8 mouse cellular contexts compared by ENCODE assay signal in genomic region chr7:27591266-27592216, GRCm38 (mm10). TPM values are rescaled to one million over a fixed set of nuclear protein-coding genes. Genes with fewer than 3 reads are reported as not detected.
DNase-seq lines count a peak whose midpoint lies in the region; ATAC-seq and TF ChIP-seq lines count a peak whose summit lies in the region.

Gene Akt2, plus strand, starts transcription at chr7:27591552.

- peak within 1 kb of the TSS; percentile 99 for H3K27ac ChIP-seq in cortical plate, adult 2 months (ENCODE audit: insufficient read depth, low read length)

- ATAC-seq in megakaryocyte-erythroid progenitor cell, adult 5-6 weeks (replicated peaks; ENCODE audit: low FRiP score, low TSS enrichment, poor library complexity, severe bottlenecking), result peak; percentile 79

- H3K4me3 ChIP-seq in cortical plate, adult 2 months (ENCODE audit: insufficient read depth, low read length), result peak within 1 kb of the TSS; percentile 90

- intact Hi-C loops in left cerebral cortex, postnatal 10 days (cut with DNase I), result loop anchor here (5.0 kb wide), 1 partner anchor 119 kb away; the partner anchor contains the start of gene Sertad3

- DNase-seq in adipocyte (ENCODE audit: low spot score), result peak; percentile 96
- peak; percentile 82 to 92 for DNase-seq in gastrocnemius, adult 8-10 months (ENCODE audit: low spot score in 2 of 2)
- DNase-seq in hindlimb bud, embryonic 11.5 days (ENCODE audit: extremely low spot score, low read depth, low spot score), result peak; percentile 89
- DNase-seq in left cerebral cortex, postnatal 10 days (ENCODE audit: extremely low spot score in 1 of 2, low spot score in 2 of 2), result peak; percentile 96
- DNase-seq in right cerebral cortex, postnatal 25 days, result peak; percentile 93
- DNase-seq in urinary bladder, postnatal 4 days (ENCODE audit: low spot score in 2 of 2), result peak; percentile 88 to 89

- TF ChIP-seq CTCF in cortical plate, adult 2 months (IDR thresholded peaks at IDR 0.05; ENCODE audit: extremely low read depth, insufficient read depth, low read length), result no peak

- peaks cover 15% of the 10 kb centered on the region for H3K4me1 ChIP-seq in cortical plate, adult 2 months (ENCODE audit: control insufficient read depth, insufficient read depth, low read length)

- peak; percentile 24; the same call in 1 of the 2 replicates for TF ChIP-seq POLR2A in cortical plate, adult 2 months (IDR thresholded peaks at IDR 0.05; ENCODE audit: extremely low read depth, insufficient read depth, low read length)

RNA-seq across cellular contexts. Expression of gene Akt2, which starts in this region (rescaled TPM):
- polyA plus RNA-seq in cortical plate, adult 2 months (2012; rRNA removed), result 144 and 161 TPM in 2 replicates
- total RNA-seq in gastrocnemius, adult 8-10 months (2022), result 100 to 1,000 TPM; 178 to 228 (median 207) TPM
- 100 to 1,000 TPM in 1 of 2 experiments, 10 to 100 TPM in 1; 92.2 to 103 TPM for total RNA-seq in left cerebral cortex, postnatal 10 days (2021)
- 61.9 and 65.5 TPM in 2 replicates for total RNA-seq in megakaryocyte-erythroid progenitor cell, adult 5-6 weeks (2014; fragmentation: Nextera tagmentation)
- 60.3 and 82.2 TPM in 2 replicates for total RNA-seq in megakaryocyte-erythroid progenitor cell, adult 5-6 weeks (2017)

Comparison
In these comparisons a context has a peak if more than half of its experiments do, and no peak if none do; other contexts are left out.
1. Peak in every context shown above with its lines: DNase-seq, ATAC-seq, H3K4me3 ChIP-seq and H3K27ac ChIP-seq.